In genomic region chr3:104514510-104514909, GRCm38 (mm10) we compare ENCODE assay signal across 22 mouse cellular contexts. TPM values are rescaled to one million over a fixed set of nuclear protein-coding genes. Genes with fewer than 3 reads are reported as not detected.
A peak's percentile ranks its signal among the peaks of the same experiment; 100 is the strongest.
DNase-seq lines count a peak whose midpoint lies in the region; ATAC-seq and TF ChIP-seq lines count a peak whose summit lies in the region.
"Had no signal": no experiment of that assay in that cellular context is flagged by ENCODE, and none has a peak within 500 bp of the region (broad histone marks: within the 10 kb centered on the region; RNA-seq: fewer than 3 reads in every experiment).

No protein-coding gene starts in this region.

- H3K9ac ChIP-seq in limb, embryonic 14.5 days (ENCODE audit: low read depth, low read length, severe bottlenecking) = no peak overlapping the region
- no peak overlapping the region for H3K9ac ChIP-seq in embryonic facial prominence, embryonic 15.5 days
- no peak overlapping the region for H3K9ac ChIP-seq in stomach, embryonic 15.5 days
- no peak overlapping the region for H3K9ac ChIP-seq in stomach, postnatal 0 days (ENCODE audit: low read length)
- H3K9ac ChIP-seq in hindbrain, postnatal 0 days (replicated peaks; ENCODE audit: low read length) = no peak overlapping the region
- H3K9ac ChIP-seq: embryonic facial prominence, embryonic 13.5 days; forebrain, embryonic 13.5 days; forebrain, embryonic 15.5 days; forebrain, postnatal 0 days had no signal

- H3K4me2 ChIP-seq in limb, embryonic 14.5 days (replicated peaks; ENCODE audit: low read depth, low read length, severe bottlenecking) = no peak overlapping the region
- H3K4me2 ChIP-seq in embryonic facial prominence, embryonic 15.5 days (replicated peaks) = no peak overlapping the region
- H3K4me2 ChIP-seq in stomach, embryonic 15.5 days = no peak overlapping the region
- H3K4me2 ChIP-seq in stomach, postnatal 0 days (replicated peaks; ENCODE audit: low read depth) = no peak overlapping the region
- H3K4me2 ChIP-seq in hindbrain, postnatal 0 days (ENCODE audit: low read depth, low read length) = no peak overlapping the region
- H3K4me2 ChIP-seq: embryonic facial prominence, embryonic 13.5 days; forebrain, embryonic 13.5 days; forebrain, embryonic 15.5 days had no signal

- TF ChIP-seq CTCF in stomach, postnatal 0 days (IDR thresholded peaks at IDR 0.05; ENCODE audit: low read depth) = no peak
- TF ChIP-seq CTCF in hindbrain, postnatal 0 days (IDR thresholded peaks at IDR 0.05; ENCODE audit: low read depth) = no peak

- no peak overlapping the region for H3K4me3 ChIP-seq in limb, embryonic 14.5 days (replicated peaks; ENCODE audit: low read length)
- H3K4me3 ChIP-seq in limb, embryonic 10.5 days = no peak overlapping the region
- no peak overlapping the region for H3K4me3 ChIP-seq in embryonic facial prominence, embryonic 15.5 days (replicated peaks)
- no peak overlapping the region for H3K4me3 ChIP-seq in stomach, embryonic 15.5 days (replicated peaks)
- H3K4me3 ChIP-seq in stomach, postnatal 0 days (ENCODE audit: low read depth, low read length) = no peak overlapping the region
- H3K4me3 ChIP-seq in hindbrain, postnatal 0 days (ENCODE audit: low read length) = no peak overlapping the region
- H3K4me3 ChIP-seq in hindbrain, embryonic 10.5 days = no peak overlapping the region
- H3K4me3 ChIP-seq: embryonic facial prominence, embryonic 13.5 days; erythroblast, embryonic 14.5 days; forebrain, embryonic 13.5 days; forebrain, embryonic 15.5 days had no signal

- no peak overlapping the region for H3K27ac ChIP-seq in limb, embryonic 14.5 days (replicated peaks; ENCODE audit: low read depth, low read length)
- H3K27ac ChIP-seq in limb, embryonic 10.5 days = no peak overlapping the region
- 0 out of 2 replicates have a peak overlapping the region, but pooled peaks have one; percentile 63 for H3K27ac ChIP-seq in embryonic facial prominence, embryonic 15.5 days (replicated peaks)
- H3K27ac ChIP-seq in stomach, embryonic 15.5 days = peak overlapping the region; percentile 44; the same call in 1 of the 2 replicates
- H3K27ac ChIP-seq in stomach, postnatal 0 days (replicated peaks) = no peak overlapping the region
- H3K27ac ChIP-seq in hindbrain, postnatal 0 days = no peak overlapping the region
- no peak overlapping the region for H3K27ac ChIP-seq in hindbrain, embryonic 10.5 days
- H3K27ac ChIP-seq: embryonic facial prominence, embryonic 13.5 days; forebrain, embryonic 13.5 days; forebrain, embryonic 15.5 days had no signal

- intact Hi-C loops in gastrocnemius, postnatal 14 days (cut with DNase I; ENCODE audit: low total_unique reads) = no loop called here

- 74% methylated on average over 2 of the region's 2 CpGs for WGBS in limb, embryonic 14.5 days
- WGBS in limb, embryonic 10.5 days = 74% methylated on average over 2 of the region's 2 CpGs
- 60% methylated on average over 2 of the region's 2 CpGs for WGBS in embryonic facial prominence, embryonic 15.5 days
- WGBS in stomach, embryonic 15.5 days = 59% methylated on average over 2 of the region's 2 CpGs
- 39% methylated on average over 2 of the region's 2 CpGs for WGBS in stomach, postnatal 0 days
- WGBS in hindbrain, postnatal 0 days = 89% methylated on average over 2 of the region's 2 CpGs
- 92% methylated on average over 2 of the region's 2 CpGs for WGBS in hindbrain, embryonic 10.5 days

- peak; percentile 45 for DNase-seq in limb, embryonic 14.5 days (ENCODE audit: low spot score)
- DNase-seq in limb, embryonic 10.5 days (ENCODE audit: low spot score) = no peak
- DNase-seq in stomach, postnatal 0 days (ENCODE audit: low spot score) = no peak
- no peak for DNase-seq in hindbrain, postnatal 0 days (ENCODE audit: low spot score)
- no peak for DNase-seq in hindbrain, embryonic 10.5 days (ENCODE audit: low spot score)
- no peak for DNase-seq in gastrocnemius, postnatal 14 days
- DNase-seq: adrenal gland, adult 8-10 months; adrenal gland, postnatal 14 days; adrenal gland, postnatal 36 days; cerebellum, adult 11-12 months; cerebellum, adult 2 months; cerebellum, adult 9-10 months; cerebellum, postnatal 10 days; cerebellum, postnatal 25 days; forebrain, postnatal 0 days had no signal

- no peaks in the 10 kb centered on the region for H3K36me3 ChIP-seq in limb, embryonic 14.5 days (ENCODE audit: control insufficient read depth, insufficient read depth, low read length)
- H3K36me3 ChIP-seq in limb, embryonic 10.5 days = no peaks in the 10 kb centered on the region
- no peaks in the 10 kb centered on the region for H3K36me3 ChIP-seq in embryonic facial prominence, embryonic 15.5 days
- no peaks in the 10 kb centered on the region for H3K36me3 ChIP-seq in stomach, embryonic 15.5 days
- no peaks in the 10 kb centered on the region for H3K36me3 ChIP-seq in stomach, postnatal 0 days (ENCODE audit: control insufficient read depth, insufficient read depth, low read length)
- H3K36me3 ChIP-seq in hindbrain, postnatal 0 days (ENCODE audit: insufficient read depth, low read length) = no peaks in the 10 kb centered on the region
- H3K36me3 ChIP-seq in hindbrain, embryonic 10.5 days = no peaks in the 10 kb centered on the region
- H3K36me3 ChIP-seq: embryonic facial prominence, embryonic 13.5 days; forebrain, embryonic 15.5 days had no signal

- no peaks in the 10 kb centered on the region for H3K27me3 ChIP-seq in limb, embryonic 14.5 days (ENCODE audit: control insufficient read depth, insufficient read depth, low read length)
- no peaks in the 10 kb centered on the region for H3K27me3 ChIP-seq in limb, embryonic 10.5 days (ENCODE audit: low read depth, poor library complexity, severe bottlenecking)
- H3K27me3 ChIP-seq in embryonic facial prominence, embryonic 15.5 days = no peaks in the 10 kb centered on the region
- H3K27me3 ChIP-seq in stomach, embryonic 15.5 days (replicated peaks) = no peaks in the 10 kb centered on the region
- H3K27me3 ChIP-seq in stomach, postnatal 0 days (ENCODE audit: control insufficient read depth, insufficient read depth, low read length) = no peaks in the 10 kb centered on the region
- no peaks in the 10 kb centered on the region for H3K27me3 ChIP-seq in hindbrain, postnatal 0 days (ENCODE audit: insufficient read depth, low read length)
- no peaks in the 10 kb centered on the region for H3K27me3 ChIP-seq in hindbrain, embryonic 10.5 days (ENCODE audit: insufficient read depth, poor library complexity, severe bottlenecking)
- H3K27me3 ChIP-seq: embryonic facial prominence, embryonic 13.5 days; forebrain, embryonic 13.5 days; forebrain, embryonic 15.5 days had no signal

- H3K4me1 ChIP-seq in limb, embryonic 14.5 days (ENCODE audit: control insufficient read depth, insufficient read depth, low read length) = peaks cover 9% of the 10 kb centered on the region; the same call in 1 of the 2 replicates
- H3K4me1 ChIP-seq in limb, embryonic 10.5 days = peaks cover 12% of the 10 kb centered on the region
- peaks cover 6% of the 10 kb centered on the region; the same call in 1 of the 2 replicates for H3K4me1 ChIP-seq in embryonic facial prominence, embryonic 15.5 days
- no peaks in the 10 kb centered on the region; the same call in 1 of the 2 replicates for H3K4me1 ChIP-seq in stomach, embryonic 15.5 days
- no peaks in the 10 kb centered on the region for H3K4me1 ChIP-seq in stomach, postnatal 0 days (replicated peaks; ENCODE audit: control insufficient read depth, insufficient read depth)
- H3K4me1 ChIP-seq in hindbrain, postnatal 0 days (ENCODE audit: insufficient read depth, low read length) = no peaks in the 10 kb centered on the region
- peaks cover 21% of the 10 kb centered on the region for H3K4me1 ChIP-seq in hindbrain, embryonic 10.5 days (replicated peaks)

- no peak for ATAC-seq in limb, embryonic 14.5 days (ENCODE audit: low FRiP score, low read depth)
- ATAC-seq in embryonic facial prominence, embryonic 15.5 days (ENCODE audit: insufficient number of reproducible peaks, low FRiP score, low TSS enrichment, low read depth) = no peak
- no peak for ATAC-seq in stomach, embryonic 15.5 days (ENCODE audit: insufficient read depth, low FRiP score, low read depth)
- ATAC-seq in stomach, postnatal 0 days (ENCODE audit: low FRiP score, low TSS enrichment) = no peak
- no peak for ATAC-seq in hindbrain, postnatal 0 days
- ATAC-seq: activated CD4-positive, CD25-positive, alpha-beta regulatory T cell, adult 4 months; forebrain, embryonic 13.5 days; forebrain, embryonic 15.5 days; forebrain, postnatal 0 days had no signal

- H3K9me3 ChIP-seq in limb, embryonic 14.5 days (ENCODE audit: control insufficient read depth, low read length) = no peaks in the 10 kb centered on the region
- no peaks in the 10 kb centered on the region for H3K9me3 ChIP-seq in limb, embryonic 10.5 days (replicated peaks)
- H3K9me3 ChIP-seq in embryonic facial prominence, embryonic 15.5 days (replicated peaks) = no peaks in the 10 kb centered on the region
- no peaks in the 10 kb centered on the region for H3K9me3 ChIP-seq in stomach, embryonic 15.5 days
- no peaks in the 10 kb centered on the region for H3K9me3 ChIP-seq in stomach, postnatal 0 days (ENCODE audit: control insufficient read depth, low read length)
- no peaks in the 10 kb centered on the region for H3K9me3 ChIP-seq in hindbrain, postnatal 0 days (ENCODE audit: low read length)
- no peaks in the 10 kb centered on the region for H3K9me3 ChIP-seq in hindbrain, embryonic 10.5 days
- H3K9me3 ChIP-seq: embryonic facial prominence, embryonic 13.5 days; forebrain, embryonic 13.5 days; forebrain, embryonic 15.5 days had no signal

- no peak for TF ChIP-seq POLR2A in limb, embryonic 14.5 days (IDR thresholded peaks at IDR 0.05; ENCODE audit: borderline replicate concordance, extremely low read depth, insufficient read depth, insufficient read length)

- peak; percentile 71 for TF ChIP-seq EP300 in stomach, postnatal 0 days (optimal IDR thresholded peaks at IDR 0.05)

RNA-seq across cellular contexts. Expression of gene Lrig2, which starts 2.8 kb away (rescaled TPM):
- polyA plus RNA-seq in limb, embryonic 14.5 days (2012; rRNA removed) = 15.0 and 17.2 TPM in 2 replicates
- 20.2 and 28.6 TPM in 2 replicates for polyA plus RNA-seq in limb, embryonic 14.5 days (2014; fragmentation: Nextera tagmentation; extraction: Ambion mirVana)
- 14.4 and 20.2 TPM in 2 replicates for polyA plus RNA-seq in limb, embryonic 10.5 days (2016; fragmentation: Nextera tagmentation; extraction: Ambion mirVana)
- 17.2 and 19.5 TPM in 2 replicates for polyA plus RNA-seq in embryonic facial prominence, embryonic 15.5 days (2015; fragmentation: Nextera tagmentation; extraction: Ambion mirVana)
- 14.8 and 16.3 TPM in 2 replicates for polyA plus RNA-seq in stomach, embryonic 15.5 days (2015; fragmentation: Nextera tagmentation; extraction: Ambion mirVana)
- polyA plus RNA-seq in stomach, postnatal 0 days (2015; fragmentation: Nextera tagmentation; extraction: Ambion mirVana) = 6.0 and 6.6 TPM in 2 replicates
- total RNA-seq in hindbrain, postnatal 0 days (2014; rRNA removed) = 32.1 and 35.7 TPM in 2 replicates
- 15.6 and 16.9 TPM in 2 replicates for polyA plus RNA-seq in hindbrain, postnatal 0 days (2015; fragmentation: Nextera tagmentation; extraction: Ambion mirVana)
- 16.7 and 20.4 TPM in 2 replicates for polyA plus RNA-seq in hindbrain, embryonic 10.5 days (2016; fragmentation: Nextera tagmentation; extraction: Ambion mirVana)
- total RNA-seq in gastrocnemius, postnatal 14 days (2021) = 1 to 10 TPM; 5.8 to 8.5 TPM

Comparison
In these comparisons a context has a peak if more than half of its experiments do, and no peak if none do; other contexts are left out.
1. H3K27ac ChIP-seq: peak in embryonic facial prominence, embryonic 15.5 days (single experiment) and stomach, embryonic 15.5 days (single experiment); none in limb, embryonic 14.5 days (single experiment), limb, embryonic 10.5 days (single experiment), stomach, postnatal 0 days (single experiment), hindbrain, postnatal 0 days (single experiment) and hindbrain, embryonic 10.5 days (single experiment).